Mouse (Mus musculus): ENCODE measurements around the gene Synj2. TPM values are rescaled to one million over a fixed set of nuclear protein-coding genes. Genes with fewer than 3 reads are reported as not detected.
A peak's percentile ranks its signal among the peaks of the same experiment; 100 is the strongest.

The Synj2 gene
- polyA plus RNA-seq, 1 experiment from 2014 or later = 4.0 TPM

DNA sequence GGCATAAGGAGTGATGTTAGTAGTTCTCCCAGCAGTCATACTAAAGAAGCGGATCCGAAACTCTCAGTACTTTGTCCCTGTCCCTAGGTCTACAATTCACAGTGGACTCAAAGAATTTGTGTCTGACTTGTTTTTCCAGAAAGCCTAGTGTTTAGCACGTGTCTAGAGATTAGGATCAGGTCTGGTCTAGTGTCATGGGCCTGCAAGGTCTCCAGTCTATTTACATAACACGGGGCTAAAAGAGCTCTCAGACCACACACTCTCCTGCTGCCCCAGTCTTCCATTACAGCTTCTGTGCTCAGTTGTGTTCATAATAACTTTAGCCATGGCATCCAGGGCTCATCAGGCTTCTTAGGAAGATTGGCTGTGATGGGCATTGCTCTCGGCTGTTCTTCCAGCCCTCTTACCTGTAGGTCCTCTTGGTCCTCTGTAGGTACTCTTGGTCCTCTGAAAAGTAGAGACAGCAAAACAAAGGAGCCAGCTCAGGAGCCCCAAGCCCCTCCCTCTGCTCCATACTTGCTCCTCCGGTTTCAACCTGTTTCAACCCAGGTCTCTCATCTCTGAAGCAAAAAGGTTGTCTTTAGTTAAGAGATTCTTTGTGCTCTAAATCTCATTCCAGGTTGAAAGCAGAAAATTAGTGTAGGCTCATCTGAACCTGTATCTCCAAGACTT lies 37.3 kb upstream of the Synj2 start:
- 62% methylated on average over 6 of the region's 6 CpGs for WGBS
- Histone ChIP-seq H3K9ac (replicated peaks; ENCODE audit: low read length) (no peak overlapping the region), H3K27ac (ENCODE audit: low read length) (peak overlapping the region; percentile 70), H3K27me3 (ENCODE audit: insufficient read depth, low read length) (no peaks in the 10 kb centered on the region), H3K4me3 (ENCODE audit: low read length) (no peak overlapping the region), H3K4me1 (ENCODE audit: insufficient read depth, low read length) (peaks cover 16% of the 10 kb centered on the region), H3K4me2 (replicated peaks; ENCODE audit: low read depth, low read length) (no peak overlapping the region), H3K36me3 (ENCODE audit: insufficient read depth, low read length) (peaks cover 42% of the 10 kb centered on the region), H3K9me3 (ENCODE audit: low read length) (no peaks in the 10 kb centered on the region)
- peak; percentile 62; the same call in 1 of the 2 replicates for ATAC-seq (ENCODE audit: low FRiP score, low TSS enrichment)

GRCm38 (mm10) chr17:5909681-5910080 lies 31.4 kb upstream of the Synj2 start:
- Histone ChIP-seq H3K4me2 (replicated peaks; ENCODE audit: low read depth, low read length) (no peak overlapping the region), H3K27me3 (ENCODE audit: insufficient read depth, low read length) (no peaks in the 10 kb centered on the region), H3K27ac (ENCODE audit: low read length) (no peak overlapping the region), H3K4me1 (ENCODE audit: insufficient read depth, low read length) (no peaks in the 10 kb centered on the region), H3K36me3 (ENCODE audit: insufficient read depth, low read length) (peaks cover 45% of the 10 kb centered on the region), H3K9ac (replicated peaks; ENCODE audit: low read length) (no peak overlapping the region), H3K4me3 (ENCODE audit: low read length) (no peak overlapping the region), H3K9me3 (ENCODE audit: low read length) (no peaks in the 10 kb centered on the region)
- ATAC-seq (ENCODE audit: low FRiP score, low TSS enrichment) = no peak
- 89% methylated on average over 4 of the region's 4 CpGs for WGBS

- H3K9me3 ChIP-seq (ENCODE audit: low read length) = no peaks in the 10 kb centered on the region
- ATAC-seq (ENCODE audit: low FRiP score, low TSS enrichment) = no peak
- no peak overlapping the region for H3K27ac ChIP-seq (ENCODE audit: low read length)
- no peak overlapping the region for H3K9ac ChIP-seq (replicated peaks; ENCODE audit: low read length)
- no peak overlapping the region for H3K4me3 ChIP-seq (ENCODE audit: low read length)
- no peaks in the 10 kb centered on the region for H3K4me1 ChIP-seq (ENCODE audit: insufficient read depth, low read length)
- peaks cover 41% of the 10 kb centered on the region for H3K36me3 ChIP-seq (ENCODE audit: insufficient read depth, low read length)
- WGBS = 65% methylated on average over 12 of the region's 12 CpGs
- no peaks in the 10 kb centered on the region for H3K27me3 ChIP-seq (ENCODE audit: insufficient read depth, low read length)
- no peak overlapping the region for H3K4me2 ChIP-seq (replicated peaks; ENCODE audit: low read depth, low read length)
Observed at GRCm38 (mm10) chr17:5911591-5911990, 29.5 kb upstream of the Synj2 start.

DNA sequence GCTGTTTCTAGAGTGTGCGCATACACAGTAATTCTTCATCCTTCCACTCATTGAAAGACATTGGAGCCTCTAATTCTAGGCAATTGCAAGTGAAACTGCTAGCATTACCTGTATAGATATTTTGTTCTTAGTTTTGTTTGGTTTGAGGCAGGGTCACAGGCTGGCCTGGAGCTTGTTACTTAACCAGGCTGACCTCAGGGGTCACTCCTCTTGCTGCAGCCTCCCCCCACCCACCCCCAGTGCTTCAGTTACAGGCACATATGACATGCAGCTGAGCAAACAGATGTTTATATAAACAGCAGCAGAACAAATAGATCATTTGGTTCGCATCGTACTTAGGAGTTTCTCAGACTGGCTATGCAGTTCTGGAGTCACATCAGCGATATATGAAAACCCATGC lies 28.3 kb upstream of the Synj2 start:
- Histone ChIP-seq H3K27me3 (ENCODE audit: insufficient read depth, low read length) (no peaks in the 10 kb centered on the region), H3K36me3 (ENCODE audit: insufficient read depth, low read length) (peaks cover 38% of the 10 kb centered on the region), H3K9me3 (ENCODE audit: low read length) (no peaks in the 10 kb centered on the region), H3K4me1 (ENCODE audit: insufficient read depth, low read length) (no peaks in the 10 kb centered on the region), H3K27ac (ENCODE audit: low read length) (no peak overlapping the region), H3K9ac (replicated peaks; ENCODE audit: low read length) (no peak overlapping the region), H3K4me2 (replicated peaks; ENCODE audit: low read depth, low read length) (no peak overlapping the region), H3K4me3 (ENCODE audit: low read length) (no peak overlapping the region)
- no peak for ATAC-seq (ENCODE audit: low FRiP score, low TSS enrichment)
- WGBS = 70% methylated on average over 4 of the region's 4 CpGs

- H3K27me3 ChIP-seq (ENCODE audit: insufficient read depth, low read length) = no peaks in the 10 kb centered on the region
- H3K9ac ChIP-seq (replicated peaks; ENCODE audit: low read length) = no peak overlapping the region
- WGBS = 64% methylated on average over 5 of the region's 5 CpGs
- peaks cover 40% of the 10 kb centered on the region for H3K36me3 ChIP-seq (ENCODE audit: insufficient read depth, low read length)
- no peaks in the 10 kb centered on the region for H3K4me1 ChIP-seq (ENCODE audit: insufficient read depth, low read length)
- H3K4me2 ChIP-seq (replicated peaks; ENCODE audit: low read depth, low read length) = no peak overlapping the region
- no peak overlapping the region for H3K4me3 ChIP-seq (ENCODE audit: low read length)
- no peak overlapping the region for H3K27ac ChIP-seq (ENCODE audit: low read length)
- ATAC-seq (ENCODE audit: low FRiP score, low TSS enrichment) = no peak
- H3K9me3 ChIP-seq (ENCODE audit: low read length) = no peaks in the 10 kb centered on the region
Observed at GRCm38 (mm10) chr17:5914217-5914616, 26.9 kb upstream of the Synj2 start.

- Histone ChIP-seq H3K4me3 (ENCODE audit: low read length) (no peak overlapping the region), H3K4me1 (ENCODE audit: insufficient read depth, low read length) (no peaks in the 10 kb centered on the region), H3K27ac (ENCODE audit: low read length) (no peak overlapping the region), H3K9me3 (ENCODE audit: low read length) (no peaks in the 10 kb centered on the region), H3K4me2 (replicated peaks; ENCODE audit: low read depth, low read length) (no peak overlapping the region), H3K36me3 (ENCODE audit: insufficient read depth, low read length) (peaks cover 71% of the 10 kb centered on the region), H3K27me3 (ENCODE audit: insufficient read depth, low read length) (no peaks in the 10 kb centered on the region), H3K9ac (replicated peaks; ENCODE audit: low read length) (no peak overlapping the region)
- no peak for ATAC-seq (ENCODE audit: low FRiP score, low TSS enrichment)
- WGBS = 87% methylated on average over 8 of the region's 8 CpGs
Observed at GRCm38 (mm10) chr17:5921954-5922353, 19.1 kb upstream of the Synj2 start.

- Histone ChIP-seq H3K4me2 (replicated peaks; ENCODE audit: low read depth, low read length) (no peak overlapping the region), H3K36me3 (ENCODE audit: insufficient read depth, low read length) (peaks cover 76% of the 10 kb centered on the region), H3K27ac (ENCODE audit: low read length) (no peak overlapping the region), H3K9me3 (ENCODE audit: low read length) (no peaks in the 10 kb centered on the region), H3K4me3 (ENCODE audit: low read length) (no peak overlapping the region), H3K27me3 (ENCODE audit: insufficient read depth, low read length) (no peaks in the 10 kb centered on the region), H3K4me1 (ENCODE audit: insufficient read depth, low read length) (no peaks in the 10 kb centered on the region), H3K9ac (replicated peaks; ENCODE audit: low read length) (no peak overlapping the region)
- ATAC-seq (ENCODE audit: low FRiP score, low TSS enrichment) = no peak
- WGBS = 79% methylated on average over 9 of the region's 9 CpGs
Observed at GRCm38 (mm10) chr17:5923281-5923680, 17.8 kb upstream of the Synj2 start.

DNA sequence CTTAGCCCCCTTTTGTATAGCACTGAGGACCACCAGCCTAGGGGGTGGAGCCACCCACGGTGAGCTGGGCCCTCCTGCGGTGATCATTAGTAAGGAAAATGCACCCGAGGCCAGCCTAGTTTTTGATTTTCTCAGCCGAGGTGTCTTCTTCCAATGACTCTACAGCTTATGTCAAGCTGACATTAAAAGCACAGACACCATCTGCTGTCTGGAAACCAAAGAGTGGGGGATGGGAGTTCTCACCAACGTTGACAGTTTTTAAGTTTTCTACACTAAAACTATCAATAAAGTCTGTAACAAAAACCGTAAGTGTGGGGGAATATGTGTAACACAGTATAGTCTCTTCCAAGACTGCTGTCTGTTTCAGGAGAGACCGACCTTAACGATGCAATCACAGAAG lies 16.8 kb upstream of the Synj2 start:
- WGBS = 74% methylated on average over 8 of the region's 8 CpGs
- no peak for ATAC-seq (ENCODE audit: low FRiP score, low TSS enrichment)
- Histone ChIP-seq H3K4me2 (replicated peaks; ENCODE audit: low read depth, low read length) (no peak overlapping the region), H3K4me3 (ENCODE audit: low read length) (no peak overlapping the region), H3K36me3 (ENCODE audit: insufficient read depth, low read length) (peaks cover 72% of the 10 kb centered on the region), H3K4me1 (ENCODE audit: insufficient read depth, low read length) (no peaks in the 10 kb centered on the region), H3K27ac (ENCODE audit: low read length) (no peak overlapping the region), H3K9ac (replicated peaks; ENCODE audit: low read length) (no peak overlapping the region), H3K27me3 (ENCODE audit: insufficient read depth, low read length) (no peaks in the 10 kb centered on the region), H3K9me3 (ENCODE audit: low read length) (no peaks in the 10 kb centered on the region)

- Histone ChIP-seq H3K4me3 (ENCODE audit: low read length) (no peak overlapping the region), H3K27me3 (ENCODE audit: insufficient read depth, low read length) (no peaks in the 10 kb centered on the region), H3K9me3 (ENCODE audit: low read length) (no peaks in the 10 kb centered on the region), H3K27ac (ENCODE audit: low read length) (no peak overlapping the region), H3K4me1 (ENCODE audit: insufficient read depth, low read length) (no peaks in the 10 kb centered on the region), H3K9ac (replicated peaks; ENCODE audit: low read length) (no peak overlapping the region), H3K36me3 (ENCODE audit: insufficient read depth, low read length) (peaks cover 59% of the 10 kb centered on the region), H3K4me2 (replicated peaks; ENCODE audit: low read depth, low read length) (no peak overlapping the region)
- WGBS = 45% methylated on average over 7 of the region's 7 CpGs
- no peak; the same call in 1 of the 2 replicates for ATAC-seq (ENCODE audit: low FRiP score, low TSS enrichment)
Observed at GRCm38 (mm10) chr17:5926710-5927109, 14.4 kb upstream of the Synj2 start.

DNA sequence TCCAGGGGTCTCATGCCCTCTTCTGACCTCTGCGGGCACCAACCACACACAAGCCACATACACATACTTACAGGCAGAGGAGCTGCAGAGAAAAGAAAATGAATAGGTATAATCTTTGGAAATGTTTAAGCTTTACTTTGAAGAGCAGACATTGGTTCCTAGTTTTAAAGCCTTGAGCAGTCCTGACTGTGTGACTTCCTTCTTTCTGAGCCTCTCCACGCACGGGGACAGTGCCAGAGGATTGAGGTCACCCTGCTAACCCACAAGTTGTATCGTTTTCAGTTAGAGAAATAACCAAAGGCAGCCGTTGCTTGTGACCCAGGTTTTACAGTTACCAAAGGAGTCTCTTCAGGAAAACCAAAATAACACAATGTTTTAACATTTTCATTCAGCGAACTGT lies 12.0 kb upstream of the Synj2 start:
- ATAC-seq (ENCODE audit: low FRiP score, low TSS enrichment) = no peak
- H3K9me3 ChIP-seq (ENCODE audit: low read length) = no peaks in the 10 kb centered on the region
- no peak overlapping the region for H3K9ac ChIP-seq (replicated peaks; ENCODE audit: low read length)
- H3K36me3 ChIP-seq (ENCODE audit: insufficient read depth, low read length) = peaks cover 43% of the 10 kb centered on the region
- H3K4me3 ChIP-seq (ENCODE audit: low read length) = no peak overlapping the region
- H3K4me2 ChIP-seq (replicated peaks; ENCODE audit: low read depth, low read length) = no peak overlapping the region
- WGBS = 82% methylated on average over 6 of the region's 6 CpGs
- H3K4me1 ChIP-seq (ENCODE audit: insufficient read depth, low read length) = no peaks in the 10 kb centered on the region
- H3K27ac ChIP-seq (ENCODE audit: low read length) = no peak overlapping the region
- no peaks in the 10 kb centered on the region for H3K27me3 ChIP-seq (ENCODE audit: insufficient read depth, low read length)

Measured in kidney, embryonic 16.5 days (tissue).